ENCODE assay signal across 15 mouse cellular contexts in genomic region chr11:50138206-50138822, GRCm38 (mm10). TPM values are rescaled to one million over a fixed set of nuclear protein-coding genes. Genes with fewer than 3 reads are reported as not detected.
DNase-seq lines count a peak whose midpoint lies in the region; ATAC-seq lines count a peak whose summit lies in the region.
"Had no signal": no experiment of that assay in that cellular context is flagged by ENCODE, and none has a peak within 500 bp of the region (broad histone marks: within the 10 kb centered on the region; RNA-seq: fewer than 3 reads in every experiment).

No protein-coding gene starts in this region.

- no peak overlapping the region for H3K27ac ChIP-seq in liver, embryonic 13.5 days
- H3K27ac ChIP-seq in liver, embryonic 11.5 days (ENCODE audit: low read depth, low read length): no peak overlapping the region
- no peak overlapping the region for H3K27ac ChIP-seq in midbrain, embryonic 10.5 days (replicated peaks)
- H3K27ac ChIP-seq: forebrain, embryonic 10.5 days; limb, embryonic 10.5 days had no signal

- no peak overlapping the region for H3K4me2 ChIP-seq in liver, embryonic 13.5 days
- H3K4me2 ChIP-seq in liver, embryonic 11.5 days: no peak overlapping the region
- H3K4me2 ChIP-seq: lung, embryonic 14.5 days had no signal

- 66% methylated on average over 10 of the region's 10 CpGs for WGBS in liver, embryonic 13.5 days (ENCODE audit: insufficient replicate concordance)
- WGBS in liver, embryonic 11.5 days: 50% methylated on average over 10 of the region's 10 CpGs
- 78% methylated on average over 10 of the region's 10 CpGs for WGBS in midbrain, embryonic 10.5 days

- no peak overlapping the region for H3K9ac ChIP-seq in liver, embryonic 13.5 days
- no peak overlapping the region for H3K9ac ChIP-seq in liver, embryonic 11.5 days (ENCODE audit: low read depth, low read length)
- H3K9ac ChIP-seq: lung, embryonic 14.5 days had no signal

- H3K36me3 ChIP-seq in liver, embryonic 13.5 days: peaks cover 70% of the 10 kb centered on the region
- peaks cover 24% of the 10 kb centered on the region for H3K36me3 ChIP-seq in liver, embryonic 11.5 days (ENCODE audit: control insufficient read depth, insufficient read depth, low read length)
- H3K36me3 ChIP-seq in midbrain, embryonic 10.5 days: peaks cover 77% of the 10 kb centered on the region

- peaks cover 32% of the 10 kb centered on the region for H3K4me1 ChIP-seq in liver, embryonic 13.5 days (replicated peaks)
- peaks cover 19% of the 10 kb centered on the region for H3K4me1 ChIP-seq in liver, embryonic 11.5 days (replicated peaks; ENCODE audit: control insufficient read depth, insufficient read depth, low read length)
- no peaks in the 10 kb centered on the region for H3K4me1 ChIP-seq in midbrain, embryonic 10.5 days
- H3K4me1 ChIP-seq: forebrain, embryonic 10.5 days had no signal

- DNase-seq in cerebellum, postnatal 14 days: no peak
- no peak for DNase-seq in liver, embryonic 13.5 days
- DNase-seq in liver, embryonic 11.5 days (ENCODE audit: low spot score): no peak
- DNase-seq in yolk sac, embryonic 10.5 days (ENCODE audit: low spot score): peak; percentile 34
- DNase-seq in midbrain, embryonic 10.5 days (ENCODE audit: low spot score): no peak
- DNase-seq in left cerebral cortex, adult 11 months (ENCODE audit: low spot score): no peak
- DNase-seq: adrenal gland, adult 8-10 months; kidney, postnatal 10 days; lung, embryonic 14.5 days; right cerebral cortex, adult 18-20 months had no signal

- no peak overlapping the region for H3K4me3 ChIP-seq in liver, embryonic 13.5 days (replicated peaks)
- no peak overlapping the region for H3K4me3 ChIP-seq in liver, embryonic 11.5 days (ENCODE audit: low read depth, low read length)
- H3K4me3 ChIP-seq in midbrain, embryonic 10.5 days: no peak overlapping the region
- H3K4me3 ChIP-seq: forebrain, embryonic 10.5 days; limb, embryonic 10.5 days had no signal

- ATAC-seq in cerebellum, adult (ENCODE audit: insufficient number of reproducible peaks, low FRiP score, low TSS enrichment): peak; percentile 76; the same call in 1 of the 2 replicates
- peak; percentile 7; the same call in 1 of the 2 replicates for ATAC-seq in liver, embryonic 13.5 days (ENCODE audit: low read depth)
- ATAC-seq in liver, embryonic 11.5 days (replicated peaks; ENCODE audit: low FRiP score): no peak
- 0 out of 2 replicates have a peak, but pooled peaks have one; percentile 27 for ATAC-seq in erythroid progenitor cell, adult 5-6 weeks (replicated peaks; ENCODE audit: low FRiP score, poor library complexity, severe bottlenecking)
- ATAC-seq: hindbrain, embryonic 16.5 days had no signal

- H3K9me3 ChIP-seq in liver, embryonic 13.5 days (replicated peaks): no peaks in the 10 kb centered on the region
- no peaks in the 10 kb centered on the region for H3K9me3 ChIP-seq in liver, embryonic 11.5 days (ENCODE audit: control insufficient read depth, low read length)
- H3K9me3 ChIP-seq in midbrain, embryonic 10.5 days (replicated peaks): no peaks in the 10 kb centered on the region
- H3K9me3 ChIP-seq: forebrain, embryonic 10.5 days; limb, embryonic 10.5 days had no signal

- no peaks in the 10 kb centered on the region for H3K27me3 ChIP-seq in liver, embryonic 13.5 days
- H3K27me3 ChIP-seq in liver, embryonic 11.5 days (replicated peaks; ENCODE audit: control insufficient read depth, insufficient read depth, low read length): no peaks in the 10 kb centered on the region
- no peaks in the 10 kb centered on the region for H3K27me3 ChIP-seq in midbrain, embryonic 10.5 days (ENCODE audit: low read depth, poor library complexity, severe bottlenecking)

RNA-seq across cellular contexts. Expression of gene Tbc1d9b, which starts 7.1 kb away (rescaled TPM):
- polyA plus RNA-seq in liver, embryonic 13.5 days (2015; fragmentation: Nextera tagmentation; extraction: Ambion mirVana): 10.9 and 13.7 TPM in 2 replicates
- polyA plus RNA-seq in liver, embryonic 11.5 days (2014; fragmentation: Nextera tagmentation; extraction: Ambion mirVana): 30.1 and 34.0 TPM in 2 replicates
- 13.0 and 16.3 TPM in 2 replicates for total RNA-seq in erythroid progenitor cell, adult 5-6 weeks (2015; ENCODE audit: low replicate concordance)
- 6.2 and 16.6 TPM in 2 replicates for total RNA-seq in erythroid progenitor cell, adult 5-6 weeks (2017; ENCODE audit: low replicate concordance)
- polyA plus RNA-seq in midbrain, embryonic 10.5 days (2016; fragmentation: Nextera tagmentation; extraction: Ambion mirVana): 33.6 and 39.8 TPM in 2 replicates

RNA-seq across cellular contexts. Expression of gene Mrnip, which starts 35.9 kb away (rescaled TPM):
- 8.1 and 8.5 TPM in 2 replicates for polyA plus RNA-seq in liver, embryonic 13.5 days (2015; fragmentation: Nextera tagmentation; extraction: Ambion mirVana)
- polyA plus RNA-seq in liver, embryonic 11.5 days (2014; fragmentation: Nextera tagmentation; extraction: Ambion mirVana): 13.9 and 18.7 TPM in 2 replicates
- 2.5 and 6.1 TPM in 2 replicates for total RNA-seq in erythroid progenitor cell, adult 5-6 weeks (2015; ENCODE audit: low replicate concordance)
- 0.51 TPM in 1 of 2 replicates, not detected in the other for total RNA-seq in erythroid progenitor cell, adult 5-6 weeks (2017; ENCODE audit: low replicate concordance)
- 23.4 and 23.8 TPM in 2 replicates for polyA plus RNA-seq in midbrain, embryonic 10.5 days (2016; fragmentation: Nextera tagmentation; extraction: Ambion mirVana)
